Mouse (Mus musculus) embryonic fibroblast, embryonic 13.5 days (primary cell): Measurements from ENCODE around the gene Nkain4. TPM values are rescaled to one million over a fixed set of nuclear protein-coding genes. Genes with fewer than 3 reads are reported as not detected.
A peak's percentile ranks its signal among the peaks of the same experiment; 100 is the strongest.

ENCODE experiments used
- H3K27ac ChIP-seq: 2 replicates; pipeline ENCODE4 v1.5.1; 2012; ENCODE audit warnings: low read length, control low read depth, inconsistent platforms; ENCODE audit not compliant: insufficient read depth
- H3K4me1 ChIP-seq: 2 replicates; pipeline ENCODE4 v1.6.1; 2011; ENCODE audit warnings: low read length; ENCODE audit not compliant: control insufficient read depth, insufficient read depth
- H3K4me3 ChIP-seq: 2 replicates; pipeline ENCODE4 v1.5.1; 2011; ENCODE audit warnings: mild to moderate bottlenecking, control low read depth, low read length; ENCODE audit not compliant: insufficient read depth
- CTCF ChIP-seq: IDR thresholded peaks from 2 replicates; pipeline ENCODE4 v1.5.1; 2011; ENCODE audit warnings: mild to moderate bottlenecking, control low read depth, low read length, moderate library complexity, borderline replicate concordance; ENCODE audit not compliant: insufficient read depth
- POLR2A ChIP-seq: IDR thresholded peaks from 2 replicates; pipeline ENCODE4 v1.6.1; 2011; ENCODE audit warnings: low read depth, mild to moderate bottlenecking, control low read depth, low read length, moderate library complexity
- polyA plus RNA-seq: library from polyadenylated mRNA; stranded (reverse); fragments of >200 nt; gene quantifications from 2 replicates; pipeline ENCODE4 v1.2.4, GENCODE M21; 2011; ENCODE audit warnings: low read depth; ENCODE audit not compliant: missing spikeins, insufficient read length

Gene Nkain4
- polyA plus RNA-seq, 1 experiment, result 1.5 TPM

DNA sequence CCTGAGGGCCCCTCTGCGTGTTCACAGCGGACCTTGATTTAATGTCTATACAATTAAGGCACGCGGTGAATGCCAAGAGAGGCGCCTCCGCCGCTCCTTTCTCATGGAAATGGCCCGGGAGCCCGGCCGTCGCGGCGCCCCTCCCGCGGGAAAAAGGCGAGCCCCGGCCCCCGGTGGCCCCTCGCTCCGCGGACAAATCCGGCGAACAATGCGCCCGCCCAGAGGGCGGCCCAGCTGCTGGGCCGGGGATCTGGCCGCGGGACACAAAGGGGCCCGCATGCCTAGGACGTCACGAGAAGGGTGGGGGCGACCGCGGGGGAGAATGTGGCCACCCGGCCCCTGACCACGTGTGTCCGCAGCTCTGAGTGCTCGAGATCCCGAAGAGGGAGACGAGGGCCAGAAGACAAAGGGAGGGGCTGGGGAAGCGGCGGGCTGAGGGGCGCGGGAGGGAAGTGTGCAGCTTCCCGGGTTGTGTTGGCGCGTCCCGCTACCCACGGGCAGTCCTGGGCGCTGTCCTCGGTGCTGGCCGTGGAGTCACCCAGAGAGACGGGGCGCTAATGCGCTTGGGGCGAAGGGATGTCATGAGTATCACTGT, 60.4 kb downstream of the Nkain4 start:
- no peak for TF ChIP-seq POLR2A
- Histone ChIP-seq H3K4me1 (no peaks in the 10 kb centered on the region), H3K27ac (no peak overlapping the region), H3K4me3 (no peak overlapping the region)

DNA sequence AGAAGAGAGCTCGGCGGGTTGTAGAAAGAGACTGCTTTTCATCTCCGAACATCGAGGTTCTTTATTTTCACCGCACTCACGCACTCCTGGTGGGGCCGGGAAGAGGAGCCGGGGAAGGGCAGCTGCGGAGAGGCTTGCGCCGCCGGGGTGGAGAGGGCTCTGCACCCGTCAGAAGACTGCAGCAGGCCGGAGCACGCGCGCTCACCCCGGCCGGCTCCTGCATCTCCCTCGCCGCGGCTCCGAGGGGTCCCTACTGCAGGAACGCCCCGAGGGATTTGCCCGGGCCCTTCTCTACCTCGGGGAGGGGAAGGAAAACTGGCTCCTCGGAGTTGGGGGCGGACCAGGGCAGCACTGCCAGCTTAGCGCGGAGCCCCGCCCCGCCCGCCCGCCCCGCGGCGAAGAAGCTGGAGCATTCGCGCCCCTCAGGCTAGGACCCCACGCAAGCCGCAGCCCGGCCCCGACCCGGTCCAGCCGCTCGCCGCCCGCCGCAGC, 60.9 kb downstream of the Nkain4 start:
- Histone ChIP-seq H3K4me3 (peak overlapping the region; percentile 27), H3K27ac (no peak overlapping the region), H3K4me1 (no peaks in the 10 kb centered on the region)
- no peak for TF ChIP-seq POLR2A
- TF ChIP-seq CTCF, result no peak

DNA sequence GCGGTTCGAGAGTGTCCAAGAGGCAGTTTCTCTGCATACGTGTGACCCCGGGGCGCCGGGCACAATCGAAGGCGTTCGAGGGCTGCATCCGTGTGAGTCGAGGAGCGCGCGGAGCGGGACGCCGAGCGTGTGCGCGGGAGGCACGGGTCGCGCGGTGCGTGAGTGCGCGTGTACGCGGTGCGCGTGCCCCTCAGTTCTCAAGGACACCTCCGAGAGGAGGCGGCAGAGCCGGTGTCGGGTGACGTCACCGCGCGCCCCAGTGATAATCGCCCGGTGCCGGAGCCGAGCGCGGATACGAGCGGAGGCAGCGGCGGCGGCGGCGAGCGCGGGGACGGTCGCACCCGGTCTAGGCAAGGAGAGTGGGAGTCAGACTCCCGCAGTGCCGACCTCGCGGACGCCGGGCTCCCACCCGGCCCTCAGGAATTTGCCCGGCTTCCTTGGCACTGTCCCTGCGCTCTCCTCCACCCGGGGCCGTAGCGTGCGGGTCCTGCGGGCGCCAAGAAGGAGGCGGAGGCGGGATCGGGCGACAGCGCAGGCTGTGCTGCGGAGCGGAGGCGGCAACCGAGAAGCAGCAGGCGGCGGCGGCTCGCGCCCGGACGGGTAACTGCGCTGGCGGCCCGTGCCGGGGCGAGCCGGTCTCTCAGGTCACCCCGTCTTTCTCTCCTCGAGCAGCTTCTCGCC, 61.5 kb downstream of the Nkain4 start:
- TF ChIP-seq CTCF (no peak), POLR2A (no peak)
- peak overlapping the region; percentile 27 for H3K4me3 ChIP-seq
- H3K4me1 ChIP-seq, result no peaks in the 10 kb centered on the region
- no peak overlapping the region for H3K27ac ChIP-seq

DNA sequence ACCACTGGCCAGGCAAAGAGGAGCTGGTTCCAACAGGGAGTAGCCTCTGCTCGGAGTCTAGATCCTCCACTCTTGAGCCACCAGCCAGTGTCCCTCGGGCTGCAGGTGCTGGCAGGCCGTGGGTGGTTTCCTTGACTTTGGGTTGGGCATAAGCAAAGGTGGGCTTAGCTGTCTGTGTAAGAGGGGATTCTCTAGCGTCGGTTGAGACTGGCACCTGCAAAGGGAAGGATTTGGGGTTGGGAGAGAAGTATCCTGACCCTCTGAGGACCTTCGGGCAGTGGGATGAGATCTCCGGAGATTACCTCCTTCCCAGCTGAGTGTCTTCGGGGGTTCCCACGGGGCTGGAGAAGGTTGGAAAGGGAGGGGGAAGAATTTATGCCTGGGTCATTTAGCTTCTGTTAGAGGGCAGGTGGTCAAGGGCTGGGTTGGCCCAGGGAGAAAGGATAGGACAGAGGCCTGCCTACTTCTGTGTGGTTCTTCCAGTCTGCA, 62.6 kb downstream of the Nkain4 start:
- Histone ChIP-seq H3K4me3 (no peak overlapping the region), H3K27ac (no peak overlapping the region), H3K4me1 (no peaks in the 10 kb centered on the region)
- TF ChIP-seq CTCF (no peak), POLR2A (no peak)

DNA sequence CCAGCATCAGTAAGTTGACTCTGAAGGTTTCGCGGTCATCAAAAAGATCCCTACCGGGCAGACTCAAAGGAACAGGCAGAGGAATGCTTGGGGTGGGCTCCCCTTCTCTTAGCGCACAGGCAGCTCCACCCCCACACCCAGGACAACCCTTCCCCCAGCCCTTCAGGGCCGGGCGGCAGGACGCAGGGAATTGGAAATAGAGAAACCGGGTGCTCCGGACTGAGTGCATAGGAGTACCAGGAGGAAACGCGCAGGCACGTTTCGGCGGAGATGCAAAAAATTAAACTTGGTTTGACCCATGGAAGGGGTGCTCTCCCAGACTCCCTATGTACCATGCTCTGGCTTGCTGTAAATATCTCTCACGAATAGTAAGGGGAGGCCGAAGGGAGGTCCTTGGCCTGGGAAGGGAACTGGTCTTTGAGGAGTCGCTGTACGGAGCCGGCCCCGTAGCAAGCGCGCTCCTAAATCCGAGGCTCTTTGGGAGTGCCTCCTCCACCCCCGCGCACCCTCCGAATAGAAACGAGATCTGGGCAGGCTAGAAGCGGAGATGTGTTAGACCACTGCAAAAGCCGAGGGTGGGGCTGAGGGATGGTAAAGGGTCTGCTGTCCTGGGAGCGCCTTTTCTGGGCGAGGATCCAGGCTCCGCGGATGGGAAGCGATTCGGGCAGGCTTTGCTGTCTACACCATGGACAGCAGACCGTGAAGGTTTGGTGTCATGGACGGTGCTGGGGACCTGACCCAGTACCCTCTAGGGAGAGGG, 63.2 kb downstream of the Nkain4 start:
- TF ChIP-seq CTCF, result no peak
- TF ChIP-seq POLR2A, result no peak
- no peak overlapping the region for H3K4me3 ChIP-seq
- no peak overlapping the region for H3K27ac ChIP-seq
- no peaks in the 10 kb centered on the region for H3K4me1 ChIP-seq

DNA sequence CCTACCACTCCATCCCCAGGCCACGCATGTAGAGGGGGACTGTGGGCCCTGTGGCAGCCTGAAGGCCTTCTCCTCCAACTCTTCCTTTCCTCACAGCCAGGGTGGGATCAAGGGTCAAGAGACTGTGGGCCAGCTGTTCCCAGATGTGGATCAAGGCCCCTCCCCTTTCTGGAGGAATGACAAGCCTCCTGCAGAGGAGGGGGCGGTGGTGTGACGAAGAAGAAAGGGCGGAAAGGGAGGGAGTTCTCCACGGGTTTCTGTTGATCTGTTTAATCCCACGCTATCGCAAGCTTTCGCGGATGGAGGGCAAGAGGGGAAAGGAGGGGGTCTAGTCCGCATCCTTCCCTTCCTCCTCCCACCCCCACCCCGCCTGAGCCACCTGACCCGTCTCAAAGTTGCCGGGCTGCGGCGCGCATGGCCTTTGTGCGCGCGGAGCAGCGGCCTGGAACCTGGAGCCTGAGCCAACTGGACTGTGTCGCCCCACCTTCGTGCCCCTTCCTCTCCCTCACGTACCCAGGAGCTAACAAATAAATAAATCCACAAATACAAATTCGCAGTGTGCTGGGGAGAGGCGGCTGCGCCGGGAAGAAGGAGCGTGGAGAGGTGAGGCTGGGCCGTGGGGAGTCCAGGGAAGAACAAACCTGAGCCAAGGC, 64.0 kb downstream of the Nkain4 start:
- no peaks in the 10 kb centered on the region for H3K4me1 ChIP-seq
- H3K27ac ChIP-seq, result no peak overlapping the region
- no peak for TF ChIP-seq CTCF
- no peak overlapping the region for H3K4me3 ChIP-seq

DNA sequence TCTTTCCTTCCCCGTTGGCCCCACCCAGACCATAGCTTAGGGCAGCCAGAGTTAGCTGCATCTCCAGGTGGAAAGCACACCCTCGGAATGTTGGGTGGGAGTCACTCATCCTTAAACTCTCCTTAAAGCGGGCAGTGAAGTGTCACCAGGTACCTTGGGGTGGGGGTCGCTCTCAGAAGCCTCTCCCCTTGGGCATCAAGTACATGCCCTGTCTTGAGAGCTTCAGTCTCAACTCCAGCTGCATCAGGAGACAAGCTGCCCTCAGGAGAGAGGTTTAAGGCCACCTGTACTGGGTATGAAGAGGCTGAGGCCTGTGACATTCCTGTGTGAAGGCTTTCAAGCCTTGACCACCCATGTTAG, 64.6 kb downstream of the Nkain4 start:
- Histone ChIP-seq H3K4me3 (no peak overlapping the region), H3K4me1 (no peaks in the 10 kb centered on the region)
- TF ChIP-seq CTCF (no peak), POLR2A (no peak)

DNA sequence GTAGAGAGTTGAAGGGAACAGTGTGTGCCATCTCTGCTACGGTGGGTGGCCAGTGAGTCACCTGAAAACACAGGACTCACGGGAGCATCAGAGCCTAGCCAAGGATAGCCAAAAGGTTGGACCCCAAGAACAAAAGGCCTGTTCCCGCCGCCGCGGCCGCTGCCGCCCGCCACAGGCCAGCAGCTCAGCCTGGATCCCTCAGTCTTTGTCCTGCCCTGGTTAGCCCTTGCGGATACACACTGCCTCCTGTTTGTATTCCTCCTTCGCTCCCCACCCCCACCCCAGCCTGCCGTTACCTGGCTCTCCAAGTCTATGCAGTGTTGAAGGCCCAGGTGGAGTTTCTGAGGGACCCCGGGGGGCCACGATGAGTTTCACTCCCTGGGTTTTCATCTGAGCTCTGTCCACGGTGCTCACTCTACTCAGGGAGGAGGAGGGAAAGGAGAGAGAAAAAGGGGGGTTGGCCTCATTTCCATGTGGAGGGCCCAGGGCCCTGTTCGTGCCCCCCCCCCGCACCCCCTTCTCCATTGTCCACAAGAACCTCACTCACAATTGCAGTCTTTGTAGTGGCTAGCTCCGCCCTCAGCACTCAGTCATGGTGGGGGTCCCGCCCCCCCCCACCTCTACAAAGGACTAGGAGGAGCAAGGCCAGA, 65.1 kb downstream of the Nkain4 start:
- H3K27ac ChIP-seq, result no peak overlapping the region
- no peak overlapping the region for H3K4me3 ChIP-seq
- no peaks in the 10 kb centered on the region for H3K4me1 ChIP-seq
- no peak for TF ChIP-seq CTCF
- TF ChIP-seq POLR2A, result no peak

More for the DNA sequence above, 64.6 kb downstream of the Nkain4 start:
- no peak overlapping the region for H3K27ac ChIP-seq

DNA sequence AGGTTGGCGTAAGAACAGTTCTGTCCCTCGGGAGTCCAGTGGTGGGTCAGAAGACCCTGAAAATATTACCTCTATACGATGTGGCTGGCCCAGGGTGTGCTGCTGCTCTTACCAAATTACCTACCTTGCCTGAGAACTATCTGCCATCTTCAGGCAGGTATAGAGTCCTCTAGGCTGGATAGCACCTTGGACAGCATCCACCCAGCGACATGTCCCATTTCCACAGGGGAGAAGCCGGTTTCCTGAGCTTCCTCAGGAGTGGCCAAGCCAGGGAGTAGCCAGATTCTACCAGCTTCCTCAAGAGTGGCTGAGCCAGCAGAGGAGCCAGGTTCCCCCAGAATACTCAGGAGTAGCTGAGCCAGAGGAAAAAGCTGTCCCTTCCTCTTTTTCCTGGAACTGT, 69.2 kb downstream of the Nkain4 start:
- Histone ChIP-seq H3K4me1 (no peaks in the 10 kb centered on the region), H3K27ac (no peak overlapping the region), H3K4me3 (no peak overlapping the region)
- no peak for TF ChIP-seq CTCF

Other genes with a start within 250 kb of the Nkain4 start
- gene Dido1, start 244.7 kb downstream of the Nkain4 start, polyA plus RNA-seq, result 29.3 and 31.3 TPM in 2 replicates
- 58.0 and 71.8 TPM in 2 replicates for gene Gid8, start 244.6 kb downstream of the Nkain4 start, polyA plus RNA-seq
- gene Slc17a9, start 229.4 kb downstream of the Nkain4 start, polyA plus RNA-seq, result 1.5 and 2.9 TPM in 2 replicates
- gene Bhlhe23, start 177.8 kb downstream of the Nkain4 start, polyA plus RNA-seq, result not detected in 2 replicates
- 71.0 and 85.1 TPM in 2 replicates for gene Ythdf1, start 33.8 kb downstream of the Nkain4 start, polyA plus RNA-seq
- not detected in 2 replicates for gene Birc7, start 25.7 kb downstream of the Nkain4 start, polyA plus RNA-seq
- gene Arfgap1, start 12.5 kb upstream of the Nkain4 start, polyA plus RNA-seq, result 88.3 and 96.5 TPM in 2 replicates
- gene Col20a1, start 31.8 kb upstream of the Nkain4 start, polyA plus RNA-seq, result 0.23 and 0.40 TPM in 2 replicates
- not detected in 2 replicates for gene Chrna4, start 88.8 kb upstream of the Nkain4 start, polyA plus RNA-seq
- gene Kcnq2, start 180.6 kb upstream of the Nkain4 start, polyA plus RNA-seq, result not detected in 2 replicates
- gene Eef1a2, start 202.3 kb upstream of the Nkain4 start, polyA plus RNA-seq, result not detected in 2 replicates
- gene Ppdpf, start 232.5 kb upstream of the Nkain4 start, polyA plus RNA-seq, result 37.8 and 40.9 TPM in 2 replicates
- not detected in 2 replicates for gene Ptk6, start 248.1 kb upstream of the Nkain4 start, polyA plus RNA-seq